Mouse (Mus musculus): ENCODE data around the gene Tbc1d2b. TPM values are rescaled to one million over a fixed set of nuclear protein-coding genes. Genes with fewer than 3 reads are reported as not detected.

Gene Tbc1d2b
- polyA plus RNA-seq, 1 experiment from 2014 or later, result 5.2 TPM

DNA sequence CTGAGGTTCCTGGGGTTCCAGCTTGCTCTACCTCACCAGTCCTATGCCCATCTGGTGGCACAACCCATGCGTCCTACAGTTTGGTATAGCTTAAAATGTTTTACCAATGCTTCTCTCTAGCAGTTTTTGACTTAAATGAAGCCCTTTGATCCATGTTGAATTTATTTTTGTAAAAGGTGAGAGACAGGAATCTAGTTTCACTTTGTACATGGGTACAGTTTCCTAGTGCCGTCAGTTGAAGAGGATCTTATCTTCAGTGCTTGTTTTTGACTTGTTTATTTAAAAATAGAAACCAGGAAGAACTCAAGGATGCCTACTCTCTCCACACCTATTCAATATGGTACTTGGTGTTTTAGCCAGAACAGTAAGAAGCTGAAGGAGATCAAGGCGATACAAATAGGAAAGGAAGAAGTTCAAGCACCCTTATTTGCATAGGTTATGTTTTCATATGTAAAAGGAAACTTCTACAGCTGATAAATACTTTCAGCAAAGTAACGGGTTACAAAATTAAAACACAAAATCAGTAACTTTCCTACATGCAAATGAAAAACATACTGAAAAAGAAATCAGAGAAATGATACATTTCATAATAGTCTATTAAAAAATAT is 30.6 kb upstream of the Tbc1d2b start:
- 84% methylated on average over 4 of the region's 4 CpGs for WGBS
- Histone ChIP-seq H3K9me3 (ENCODE audit: control insufficient read depth) (no peaks in the 10 kb centered on the region), H3K4me1 (replicated peaks; ENCODE audit: control insufficient read depth, insufficient read depth, low read length) (no peaks in the 10 kb centered on the region), H3K36me3 (ENCODE audit: control insufficient read depth, insufficient read depth) (no peaks in the 10 kb centered on the region), H3K27ac (ENCODE audit: low read depth, low read length) (no peak overlapping the region), H3K9ac (ENCODE audit: low read depth, low read length) (no peak overlapping the region), H3K27me3 (replicated peaks; ENCODE audit: control insufficient read depth, insufficient read depth, low read length) (no peaks in the 10 kb centered on the region), H3K4me3 (ENCODE audit: low read depth, low read length) (no peak overlapping the region), H3K4me2 (replicated peaks; ENCODE audit: low read depth) (no peak overlapping the region)
- TF ChIP-seq CTCF (IDR thresholded peaks at IDR 0.05; ENCODE audit: low read depth), result no peak
- ATAC-seq, result no peak

DNA sequence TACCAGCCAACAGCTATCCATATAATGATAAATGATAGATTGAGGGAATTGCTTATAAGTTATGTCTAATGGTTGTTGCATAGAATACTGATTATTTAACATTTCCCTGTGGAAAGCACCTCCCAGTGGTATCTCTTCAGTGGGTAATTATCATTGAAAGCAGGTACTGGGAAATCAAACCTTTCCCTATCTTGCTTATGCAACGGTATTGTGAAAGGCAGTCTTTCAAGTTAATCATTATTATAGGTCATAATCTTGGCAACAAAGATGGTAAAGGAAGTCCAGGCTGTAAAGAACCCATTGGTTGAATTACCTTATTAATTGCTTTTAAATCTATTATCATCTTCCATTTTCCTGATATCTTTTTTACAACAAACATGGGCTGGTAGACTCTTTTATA is 27.0 kb upstream of the Tbc1d2b start:
- H3K36me3 ChIP-seq (ENCODE audit: control insufficient read depth, insufficient read depth), result no peaks in the 10 kb centered on the region
- H3K9me3 ChIP-seq (ENCODE audit: control insufficient read depth), result no peaks in the 10 kb centered on the region
- no peak overlapping the region for H3K4me3 ChIP-seq (ENCODE audit: low read depth, low read length)
- no peak overlapping the region for H3K4me2 ChIP-seq (replicated peaks; ENCODE audit: low read depth)
- no peaks in the 10 kb centered on the region for H3K27me3 ChIP-seq (replicated peaks; ENCODE audit: control insufficient read depth, insufficient read depth, low read length)
- H3K27ac ChIP-seq (ENCODE audit: low read depth, low read length), result no peak overlapping the region
- 40% methylated on average over 1 of the region's 1 CpGs for WGBS
- no peak overlapping the region for H3K9ac ChIP-seq (ENCODE audit: low read depth, low read length)
- no peaks in the 10 kb centered on the region for H3K4me1 ChIP-seq (replicated peaks; ENCODE audit: control insufficient read depth, insufficient read depth, low read length)
- no peak for TF ChIP-seq CTCF (IDR thresholded peaks at IDR 0.05; ENCODE audit: low read depth)
- ATAC-seq, result peak; percentile 65; the same call in 1 of the 2 replicates

DNA sequence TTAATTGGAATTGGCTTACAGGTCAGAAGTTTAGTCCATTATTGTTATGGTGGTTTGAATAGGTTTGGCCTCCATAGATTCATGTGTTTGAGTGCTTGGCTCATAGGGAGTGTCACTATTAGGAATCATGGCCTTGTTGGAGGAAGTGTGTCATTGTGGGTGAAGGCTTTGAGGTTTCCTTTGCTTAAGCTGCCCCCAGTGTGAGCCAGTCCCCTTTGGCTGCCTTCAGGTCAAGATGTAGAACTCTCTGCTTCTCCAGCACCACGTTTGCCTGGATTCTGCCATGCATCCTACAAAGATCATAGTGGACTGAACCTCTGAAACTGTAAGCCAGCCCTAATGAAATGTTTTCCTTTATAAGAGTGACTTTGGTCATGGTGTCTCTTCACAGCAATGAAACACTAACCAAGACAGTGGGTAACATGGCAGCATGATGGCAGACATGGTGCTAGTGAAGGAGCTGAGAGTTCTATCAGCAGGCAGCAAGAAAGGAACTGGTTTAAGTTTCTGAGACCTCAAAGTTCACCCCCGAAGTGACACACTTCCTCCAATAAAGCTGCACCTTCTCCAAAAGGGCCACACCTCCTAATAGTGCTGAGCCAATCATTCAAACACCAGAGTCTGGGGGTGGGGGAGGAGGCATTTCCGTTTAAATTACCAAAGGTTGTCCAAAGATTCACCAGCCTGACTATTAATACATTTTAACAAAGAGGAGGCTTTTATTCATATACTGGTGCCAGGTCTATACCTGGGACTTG is 23.2 kb upstream of the Tbc1d2b start:
- no peaks in the 10 kb centered on the region for H3K36me3 ChIP-seq (ENCODE audit: control insufficient read depth, insufficient read depth)
- H3K27me3 ChIP-seq (replicated peaks; ENCODE audit: control insufficient read depth, insufficient read depth, low read length), result no peaks in the 10 kb centered on the region
- H3K9me3 ChIP-seq (ENCODE audit: control insufficient read depth), result no peaks in the 10 kb centered on the region
- H3K4me3 ChIP-seq (ENCODE audit: low read depth, low read length), result no peak overlapping the region
- WGBS, result 67% methylated on average over 3 of the region's 3 CpGs
- H3K27ac ChIP-seq (ENCODE audit: low read depth, low read length), result no peak overlapping the region
- H3K4me2 ChIP-seq (replicated peaks; ENCODE audit: low read depth), result no peak overlapping the region
- TF ChIP-seq CTCF (IDR thresholded peaks at IDR 0.05; ENCODE audit: low read depth), result no peak
- no peak for ATAC-seq
- no peak overlapping the region for H3K9ac ChIP-seq (ENCODE audit: low read depth, low read length)
- H3K4me1 ChIP-seq (replicated peaks; ENCODE audit: control insufficient read depth, insufficient read depth, low read length), result no peaks in the 10 kb centered on the region

DNA sequence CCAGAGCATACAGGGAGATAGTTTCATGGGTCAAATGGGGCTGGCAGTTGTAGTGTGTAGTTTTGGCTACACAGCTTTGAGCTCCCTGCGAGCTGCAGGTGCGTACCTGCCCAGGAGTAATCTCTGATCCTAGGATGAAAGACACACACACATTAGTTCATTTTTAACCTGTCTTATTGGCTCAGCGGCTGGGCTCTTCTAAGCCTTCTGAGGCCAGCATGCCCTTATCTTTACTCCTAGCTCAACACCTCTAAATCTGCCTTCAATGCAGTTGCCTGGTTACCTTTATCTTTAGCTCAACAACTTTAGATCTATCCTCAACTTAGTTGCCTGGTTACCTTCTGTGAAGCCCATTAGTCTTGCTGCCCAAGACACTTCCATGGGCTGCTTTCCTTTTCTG is 7.8 kb upstream of the Tbc1d2b start:
- 0 out of 2 replicates have a peak overlapping the region, but pooled peaks have one; percentile 7 for H3K27ac ChIP-seq (ENCODE audit: low read depth, low read length)
- 0 out of 2 replicates have a peak, but pooled peaks cover 6% of the 10 kb centered on the region for H3K4me1 ChIP-seq (replicated peaks; ENCODE audit: control insufficient read depth, insufficient read depth, low read length)
- H3K4me3 ChIP-seq (ENCODE audit: low read depth, low read length), result no peak overlapping the region
- WGBS, result 43% methylated on average over 3 of the region's 3 CpGs
- H3K9me3 ChIP-seq (ENCODE audit: control insufficient read depth), result no peaks in the 10 kb centered on the region
- peak; percentile 71 for ATAC-seq
- no peaks in the 10 kb centered on the region for H3K36me3 ChIP-seq (ENCODE audit: control insufficient read depth, insufficient read depth)
- H3K27me3 ChIP-seq (replicated peaks; ENCODE audit: control insufficient read depth, insufficient read depth, low read length), result no peaks in the 10 kb centered on the region
- H3K4me2 ChIP-seq (replicated peaks; ENCODE audit: low read depth), result peak overlapping the region; percentile 37
- no peak for TF ChIP-seq CTCF (IDR thresholded peaks at IDR 0.05; ENCODE audit: low read depth)
- H3K9ac ChIP-seq (ENCODE audit: low read depth, low read length), result no peak overlapping the region

DNA sequence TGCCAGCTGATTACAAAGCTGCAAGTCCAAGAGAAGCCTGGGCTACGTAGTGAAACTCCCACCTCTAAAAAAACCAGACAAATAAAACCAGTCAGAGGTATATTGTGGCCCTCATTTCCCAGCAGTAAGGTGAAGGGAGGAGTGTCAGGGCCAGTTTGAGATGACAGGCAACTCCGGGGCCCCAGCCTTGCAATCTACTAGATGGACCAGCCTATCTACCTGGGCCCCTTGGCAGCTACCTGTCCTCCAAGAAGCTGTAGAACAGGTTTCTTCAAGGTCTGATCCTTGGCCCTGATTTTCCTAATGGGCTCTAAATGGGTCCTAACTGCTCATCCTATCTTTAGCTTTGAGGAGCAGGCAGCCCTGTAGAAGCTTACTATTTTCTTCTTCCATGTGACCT is 7.3 kb upstream of the Tbc1d2b start:
- 28% methylated on average over 2 of the region's 2 CpGs for WGBS
- Histone ChIP-seq H3K4me1 (replicated peaks; ENCODE audit: control insufficient read depth, insufficient read depth, low read length) (0 out of 2 replicates have a peak, but pooled peaks cover 6% of the 10 kb centered on the region), H3K27me3 (replicated peaks; ENCODE audit: control insufficient read depth, insufficient read depth, low read length) (no peaks in the 10 kb centered on the region), H3K9ac (ENCODE audit: low read depth, low read length) (no peak overlapping the region), H3K36me3 (ENCODE audit: control insufficient read depth, insufficient read depth) (no peaks in the 10 kb centered on the region), H3K27ac (ENCODE audit: low read depth, low read length) (peak overlapping the region; percentile 7; the same call in 1 of the 2 replicates), H3K4me3 (ENCODE audit: low read depth, low read length) (no peak overlapping the region), H3K4me2 (replicated peaks; ENCODE audit: low read depth) (peak overlapping the region; percentile 37), H3K9me3 (ENCODE audit: control insufficient read depth) (no peaks in the 10 kb centered on the region)
- no peak for TF ChIP-seq CTCF (IDR thresholded peaks at IDR 0.05; ENCODE audit: low read depth)
- ATAC-seq, result peak; percentile 89

DNA sequence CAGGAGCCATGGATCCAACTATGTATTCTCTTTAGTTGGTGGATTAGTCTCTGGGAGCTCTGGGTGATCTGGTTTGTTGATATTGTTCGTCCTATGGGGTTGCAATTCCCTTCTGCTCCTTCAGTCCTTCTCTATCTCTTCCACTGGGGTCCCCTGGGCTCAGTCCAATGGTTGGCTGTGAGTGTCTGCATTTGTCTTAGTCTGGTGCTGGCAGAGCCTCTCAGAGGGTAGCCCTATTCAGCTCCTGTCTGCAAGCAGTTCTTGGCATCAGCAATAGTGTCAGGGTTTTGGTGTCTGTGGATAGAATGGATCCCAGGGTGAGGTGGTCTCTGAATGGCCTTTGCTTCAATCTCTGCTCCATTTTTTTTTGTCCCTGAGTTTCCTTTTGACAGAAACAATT is 6.2 kb upstream of the Tbc1d2b start:
- H3K4me3 ChIP-seq (ENCODE audit: low read depth, low read length), result no peak overlapping the region
- no peak for ATAC-seq
- H3K36me3 ChIP-seq (ENCODE audit: control insufficient read depth, insufficient read depth), result no peaks in the 10 kb centered on the region
- no peaks in the 10 kb centered on the region for H3K9me3 ChIP-seq (ENCODE audit: control insufficient read depth)
- no peak for TF ChIP-seq CTCF (IDR thresholded peaks at IDR 0.05; ENCODE audit: low read depth)
- H3K27me3 ChIP-seq (replicated peaks; ENCODE audit: control insufficient read depth, insufficient read depth, low read length), result no peaks in the 10 kb centered on the region
- no peak overlapping the region; the same call in 1 of the 2 replicates for H3K27ac ChIP-seq (ENCODE audit: low read depth, low read length)
- H3K9ac ChIP-seq (ENCODE audit: low read depth, low read length), result no peak overlapping the region
- 0 out of 2 replicates have a peak, but pooled peaks cover 6% of the 10 kb centered on the region for H3K4me1 ChIP-seq (replicated peaks; ENCODE audit: control insufficient read depth, insufficient read depth, low read length)
- no peak overlapping the region for H3K4me2 ChIP-seq (replicated peaks; ENCODE audit: low read depth)
- 67% methylated on average over 1 of the region's 1 CpGs for whole genome bisulfite sequencing

All from intestine, postnatal 0 days (tissue).